Mouse (Mus musculus) ES-E14 (cell line): ENCODE results near the gene Klhl24.

Source experiments
- CHD2 ChIP-seq: IDR thresholded peaks from 2 replicates; pipeline ENCODE4 v1.6.1; 2014; ENCODE audit warnings: mild to moderate bottlenecking, low read depth, low read length, inconsistent platforms
- HCFC1 ChIP-seq: IDR thresholded peaks from 2 replicates; pipeline ENCODE4 v1.6.1; 2012; ENCODE audit warnings: low read length, inconsistent platforms, borderline replicate concordance; ENCODE audit not compliant: insufficient read depth
- MAFK ChIP-seq: IDR thresholded peaks from 2 replicates; pipeline ENCODE4 v1.6.1; 2014; ENCODE audit warnings: mild to moderate bottlenecking, low read depth, low read length, inconsistent platforms; ENCODE audit not compliant: insufficient read depth
- ZNF384 ChIP-seq: IDR thresholded peaks from 2 replicates; pipeline ENCODE4 v1.6.1; 2012; ENCODE audit warnings: low read depth, low read length, inconsistent platforms

GRCm38 (mm10) chr16:20089636-20090035 lies 7.7 kb upstream of the Klhl24 start:
- TF ChIP-seq HCFC1: no peak
- no peak for TF ChIP-seq MAFK
- no peak for TF ChIP-seq ZNF384
- TF ChIP-seq CHD2: no peak
